Mouse (Mus musculus): ENCODE results near the gene Kalrn. TPM values are rescaled to one million over a fixed set of nuclear protein-coding genes. Genes with fewer than 3 reads are reported as not detected.
A peak's percentile ranks its signal among the peaks of the same experiment; 100 is the strongest.
"Not testable (repeated sequence)": the region's sequence is repeated elsewhere in the genome, so short reads cannot be mapped to it uniquely, and the experiment has no call there.

The Kalrn gene
- polyA plus RNA-seq, 1 experiment from 2014 or later = 11.0 TPM

DNA sequence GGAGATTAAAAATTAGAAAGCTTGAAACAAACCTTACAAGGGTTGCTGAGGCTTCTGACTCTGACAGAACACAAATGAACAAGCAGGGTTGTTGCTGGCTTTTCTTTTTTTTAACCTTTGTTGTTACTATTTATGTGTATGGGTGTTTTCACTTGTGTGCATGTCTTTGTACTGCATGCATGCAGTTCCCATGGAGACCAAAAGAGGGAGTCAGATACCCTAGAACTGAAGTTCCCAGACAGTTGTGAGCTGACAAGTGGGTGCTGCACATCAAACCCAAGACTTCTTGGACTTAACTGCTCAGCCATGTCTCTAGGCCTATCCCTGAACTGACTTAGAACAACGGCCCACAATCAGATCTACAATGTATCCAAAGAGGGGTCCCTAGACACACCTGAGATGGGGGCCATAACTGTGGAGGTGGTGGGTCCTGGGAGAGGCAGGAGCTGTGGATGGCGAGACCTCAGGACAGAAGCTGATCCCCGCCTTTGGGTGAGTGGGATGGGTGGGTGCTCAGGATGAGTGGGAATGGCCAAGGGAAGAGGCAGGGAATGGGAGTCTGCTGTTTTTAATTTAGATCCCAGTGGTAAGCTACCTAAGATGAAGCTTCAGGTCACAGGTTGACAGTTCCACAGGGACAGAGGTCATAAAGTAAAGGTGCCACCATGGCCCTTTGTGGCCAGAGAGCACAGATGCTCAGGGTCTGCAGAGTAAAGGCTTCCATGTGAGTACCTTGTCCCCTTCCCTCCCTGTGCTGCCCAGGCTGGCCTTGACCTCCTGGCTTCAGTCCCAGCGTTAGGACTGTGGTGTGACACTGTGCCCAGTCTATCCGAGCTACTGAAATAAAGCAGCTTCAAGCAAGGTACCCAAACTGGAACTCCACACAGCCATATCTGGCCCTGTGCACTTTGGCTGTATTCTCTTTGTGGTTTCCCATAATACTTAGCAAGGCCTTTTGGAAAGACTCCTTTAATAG lies 490.6 kb downstream of the Kalrn start:
- Histone ChIP-seq H3K4me3 (no peak overlapping the region), H3K27ac (peak overlapping the region; percentile 53), H3K36me3 (replicated peaks) (no peaks in the 10 kb centered on the region), H3K4me1 (peaks cover 44% of the 10 kb centered on the region), H3K27me3 (ENCODE audit: poor library complexity, severe bottlenecking) (no peaks in the 10 kb centered on the region), H3K9me3 (no peaks in the 10 kb centered on the region)
- WGBS = 95% methylated on average over 5 of the region's 5 CpGs
- no peak for DNase-seq (ENCODE audit: extremely low spot score, low spot score)

- H3K36me3 ChIP-seq (replicated peaks) = no peaks in the 10 kb centered on the region
- H3K9me3 ChIP-seq = no peaks in the 10 kb centered on the region
- no peaks in the 10 kb centered on the region for H3K27me3 ChIP-seq (ENCODE audit: poor library complexity, severe bottlenecking)
- DNase-seq (ENCODE audit: extremely low spot score, low spot score) = no peak
- 37% methylated on average over 19 of the region's 19 CpGs for WGBS
- peaks cover 37% of the 10 kb centered on the region for H3K4me1 ChIP-seq
- H3K4me3 ChIP-seq = no peak overlapping the region
- H3K27ac ChIP-seq = peak overlapping the region; percentile 53
These were observed 491.5 kb downstream of the Kalrn start for GRCm38 (mm10) chr16:34081683-34082438.

DNA sequence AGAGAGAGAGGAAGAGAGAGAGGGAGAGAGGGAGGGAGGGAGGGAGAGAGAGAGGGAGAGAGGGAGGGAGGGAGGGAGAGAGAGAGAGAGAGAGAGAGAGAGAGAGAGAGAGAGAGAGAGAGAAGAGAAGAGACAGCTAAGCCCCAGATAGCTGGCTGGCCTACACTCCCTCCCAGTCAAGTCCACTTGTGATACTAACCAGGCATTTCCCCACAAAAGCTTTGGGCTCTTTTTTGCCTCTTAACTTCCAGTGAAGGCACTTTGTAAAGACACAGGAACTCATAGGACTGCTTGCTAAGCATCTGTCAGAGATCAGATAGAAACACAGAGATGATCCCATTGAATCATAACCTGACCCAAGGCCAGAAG lies 492.0 kb downstream of the Kalrn start:
- not testable (repeated sequence) for H3K9me3 ChIP-seq; H3K27ac ChIP-seq; H3K4me3 ChIP-seq; H3K27me3 ChIP-seq (ENCODE audit: poor library complexity, severe bottlenecking); DNase-seq (ENCODE audit: extremely low spot score, low spot score); H3K36me3 ChIP-seq (replicated peaks)
- H3K4me1 ChIP-seq = peaks cover 36% of the 10 kb centered on the region

DNA sequence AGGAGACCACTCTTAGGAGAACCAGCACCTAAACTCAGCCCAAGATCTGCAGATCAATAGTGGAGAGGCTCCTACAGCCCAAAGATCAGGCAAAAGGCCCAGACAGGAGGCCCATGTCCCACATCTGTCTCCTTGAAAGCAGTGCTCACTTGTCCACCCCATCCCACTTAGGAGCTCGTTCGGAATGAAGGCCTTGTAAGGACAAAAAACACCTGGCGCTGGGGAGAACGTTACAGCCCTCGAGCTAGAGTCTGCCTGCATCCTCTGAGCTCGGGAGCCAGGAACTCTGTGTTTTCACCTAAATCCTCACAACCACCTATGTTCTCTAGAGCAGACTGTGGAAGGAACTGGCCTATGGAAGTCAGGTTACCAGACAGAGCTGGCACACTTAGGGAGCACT lies 492.5 kb downstream of the Kalrn start:
- Histone ChIP-seq H3K9me3 (no peaks in the 10 kb centered on the region), H3K4me3 (no peak overlapping the region), H3K27me3 (ENCODE audit: poor library complexity, severe bottlenecking) (no peaks in the 10 kb centered on the region), H3K27ac (no peak overlapping the region), H3K36me3 (replicated peaks) (no peaks in the 10 kb centered on the region), H3K4me1 (peaks cover 36% of the 10 kb centered on the region)
- 55% methylated on average over 6 of the region's 6 CpGs for WGBS
- DNase-seq (ENCODE audit: extremely low spot score, low spot score) = no peak

- no peak overlapping the region for H3K27ac ChIP-seq
- WGBS = 80% methylated on average over 4 of the region's 4 CpGs
- no peaks in the 10 kb centered on the region for H3K36me3 ChIP-seq (replicated peaks)
- DNase-seq (ENCODE audit: extremely low spot score, low spot score) = no peak
- H3K9me3 ChIP-seq = no peaks in the 10 kb centered on the region
- H3K4me1 ChIP-seq = peaks cover 33% of the 10 kb centered on the region
- no peak overlapping the region for H3K4me3 ChIP-seq
- no peaks in the 10 kb centered on the region for H3K27me3 ChIP-seq (ENCODE audit: poor library complexity, severe bottlenecking)
These were observed 493.8 kb downstream of the Kalrn start for GRCm38 (mm10) chr16:34079511-34079910.

DNA sequence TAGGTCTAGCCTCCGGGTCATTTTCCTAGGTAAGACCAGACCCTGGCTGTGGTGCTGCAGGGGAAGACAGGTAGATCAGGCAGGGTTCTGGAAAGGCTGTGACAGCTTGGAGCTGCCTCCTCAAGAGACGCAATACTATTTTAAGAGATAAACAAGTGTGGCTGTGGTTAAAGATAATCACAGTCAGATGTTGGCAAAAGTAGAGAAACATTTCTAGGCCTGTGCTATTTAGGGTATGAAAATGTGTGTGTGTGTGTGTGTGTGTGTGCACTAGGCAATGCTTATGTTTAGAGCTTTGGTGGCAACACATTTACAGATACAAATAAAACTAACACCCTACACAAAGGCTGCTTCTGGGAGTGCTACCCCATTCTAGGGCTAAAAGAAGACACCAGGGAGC lies 494.6 kb downstream of the Kalrn start:
- H3K27ac ChIP-seq = no peak overlapping the region
- DNase-seq (ENCODE audit: extremely low spot score, low spot score) = no peak
- no peak overlapping the region for H3K4me3 ChIP-seq
- H3K9me3 ChIP-seq = no peaks in the 10 kb centered on the region
- peaks cover 29% of the 10 kb centered on the region for H3K4me1 ChIP-seq
- H3K36me3 ChIP-seq (replicated peaks) = no peaks in the 10 kb centered on the region
- no peaks in the 10 kb centered on the region for H3K27me3 ChIP-seq (ENCODE audit: poor library complexity, severe bottlenecking)
- 85% methylated on average over 2 of the region's 2 CpGs for WGBS

DNA sequence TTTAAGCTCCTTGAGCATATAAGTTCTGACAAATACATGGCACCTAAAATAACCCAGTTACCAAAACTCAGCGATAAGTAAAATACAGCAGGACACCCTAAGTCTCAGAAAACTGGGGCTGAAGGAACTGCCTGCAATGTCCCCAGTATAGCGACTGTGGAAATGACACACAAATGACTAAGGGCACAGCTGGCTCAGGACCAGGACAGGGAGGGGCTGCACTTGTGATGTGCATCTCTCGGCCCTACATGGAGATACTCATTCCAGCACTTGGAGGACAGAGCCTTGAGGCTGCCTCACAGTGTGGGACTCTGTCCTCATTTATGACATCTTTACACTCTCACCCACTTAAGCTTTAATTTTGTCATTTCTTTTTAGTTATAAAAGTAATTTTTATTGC lies 497.2 kb downstream of the Kalrn start:
- no peak for DNase-seq (ENCODE audit: extremely low spot score, low spot score)
- 90% methylated on average over 3 of the region's 3 CpGs for WGBS
- H3K4me3 ChIP-seq = no peak overlapping the region

DNA sequence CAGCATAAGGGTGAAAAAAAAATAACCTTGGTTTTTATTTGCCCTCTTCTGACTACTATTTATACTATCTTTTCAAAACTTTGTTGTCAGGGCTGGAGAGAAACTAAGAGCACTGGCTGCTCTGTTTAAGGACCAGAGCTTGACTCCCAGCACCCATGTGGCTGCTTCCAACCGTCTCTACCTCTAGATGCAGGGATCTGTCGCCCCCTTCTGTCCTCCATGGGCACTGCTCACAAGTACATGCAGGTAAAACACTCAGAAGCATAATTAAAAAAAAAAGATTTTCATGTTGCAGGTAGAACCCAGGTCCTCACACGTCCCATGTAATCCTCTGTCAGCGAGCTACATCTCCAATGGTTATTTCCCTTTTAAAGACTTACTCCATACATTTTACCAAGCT lies 499.4 kb downstream of the Kalrn start:
- WGBS = 90% methylated on average over 4 of the region's 4 CpGs
- Histone ChIP-seq H3K27ac (no peak overlapping the region), H3K4me1 (peaks cover 5% of the 10 kb centered on the region; the same call in 1 of the 2 replicates), H3K9me3 (no peaks in the 10 kb centered on the region), H3K4me3 (no peak overlapping the region), H3K36me3 (replicated peaks) (no peaks in the 10 kb centered on the region), H3K27me3 (ENCODE audit: poor library complexity, severe bottlenecking) (no peaks in the 10 kb centered on the region)
- no peak for DNase-seq (ENCODE audit: extremely low spot score, low spot score)

More for the DNA sequence above, 497.2 kb downstream of the Kalrn start:
- no peaks in the 10 kb centered on the region for H3K27me3 ChIP-seq (ENCODE audit: poor library complexity, severe bottlenecking)
- peaks cover 8% of the 10 kb centered on the region for H3K4me1 ChIP-seq
- no peak overlapping the region for H3K27ac ChIP-seq
- H3K9me3 ChIP-seq = no peaks in the 10 kb centered on the region
- no peaks in the 10 kb centered on the region for H3K36me3 ChIP-seq (replicated peaks)

- no peaks in the 10 kb centered on the region for H3K36me3 ChIP-seq (replicated peaks)
- H3K27ac ChIP-seq = no peak overlapping the region
- no peaks in the 10 kb centered on the region for H3K27me3 ChIP-seq (ENCODE audit: poor library complexity, severe bottlenecking)
- no peaks in the 10 kb centered on the region for H3K9me3 ChIP-seq
- H3K4me1 ChIP-seq = peaks cover 3% of the 10 kb centered on the region; the same call in 1 of the 2 replicates
- 83% methylated on average over 3 of the region's 3 CpGs for WGBS
- H3K4me3 ChIP-seq = no peak overlapping the region
- DNase-seq (ENCODE audit: extremely low spot score, low spot score) = no peak
These were observed 501.2 kb downstream of the Kalrn start for GRCm38 (mm10) chr16:34072136-34072535.

GRCm38 (mm10) chr16:34071223-34071825 lies 502.0 kb downstream of the Kalrn start:
- no peaks in the 10 kb centered on the region for H3K36me3 ChIP-seq (replicated peaks)
- no peak overlapping the region for H3K27ac ChIP-seq
- no peak overlapping the region for H3K4me3 ChIP-seq
- H3K27me3 ChIP-seq (ENCODE audit: poor library complexity, severe bottlenecking) = no peaks in the 10 kb centered on the region
- no peaks in the 10 kb centered on the region for H3K9me3 ChIP-seq
- no peak for DNase-seq (ENCODE audit: extremely low spot score, low spot score)
- WGBS = 94% methylated on average over 3 of the region's 3 CpGs
- peaks cover 6% of the 10 kb centered on the region; the same call in 1 of the 2 replicates for H3K4me1 ChIP-seq

DNA sequence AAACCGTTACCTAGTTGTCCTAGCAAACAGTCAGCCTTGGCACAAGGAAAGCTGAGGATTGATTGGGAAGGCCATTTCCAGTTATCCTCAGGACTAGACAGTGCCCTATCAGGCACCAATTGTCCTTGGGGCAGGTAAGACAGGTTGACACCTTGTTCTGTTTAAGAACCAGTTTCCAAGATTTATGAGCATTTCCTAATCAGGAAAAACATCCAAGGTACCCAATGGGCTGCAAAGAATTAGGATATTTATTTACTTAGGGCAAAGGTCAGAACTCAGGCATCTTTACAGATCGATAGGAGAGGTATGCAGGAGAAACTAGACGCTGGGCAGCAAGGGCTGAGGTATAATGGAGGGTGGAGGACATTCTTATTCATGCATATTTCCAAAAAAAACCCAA lies 503.9 kb downstream of the Kalrn start:
- Histone ChIP-seq H3K27ac (no peak overlapping the region), H3K9me3 (no peaks in the 10 kb centered on the region), H3K4me1 (peaks cover 6% of the 10 kb centered on the region; the same call in 1 of the 2 replicates), H3K36me3 (replicated peaks) (no peaks in the 10 kb centered on the region), H3K4me3 (no peak overlapping the region), H3K27me3 (ENCODE audit: poor library complexity, severe bottlenecking) (no peaks in the 10 kb centered on the region)
- DNase-seq (ENCODE audit: extremely low spot score, low spot score) = no peak
- 73% methylated on average over 3 of the region's 3 CpGs for WGBS

DNA sequence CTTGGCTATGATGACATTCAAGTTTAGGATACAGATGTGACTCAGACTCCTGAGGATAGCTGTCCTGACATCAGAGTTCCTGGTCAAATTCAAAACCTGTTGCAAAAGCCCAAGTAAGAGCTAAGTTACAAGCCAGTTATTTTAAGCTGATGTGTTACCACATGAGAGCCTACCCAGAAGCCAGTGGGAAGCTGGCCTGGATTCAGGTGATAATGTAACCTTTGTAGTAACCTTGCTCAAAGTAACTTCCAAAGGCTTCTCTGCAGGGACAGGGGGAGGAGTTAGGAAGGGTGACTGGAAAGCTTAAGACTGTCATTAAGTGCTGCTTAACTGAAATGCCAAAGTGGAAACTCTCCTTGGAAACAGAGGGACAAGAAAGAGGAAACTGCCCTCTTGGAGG lies 506.4 kb downstream of the Kalrn start:
- DNase-seq (ENCODE audit: extremely low spot score, low spot score) = no peak
- Histone ChIP-seq H3K4me1 (peaks cover 6% of the 10 kb centered on the region; the same call in 1 of the 2 replicates), H3K9me3 (no peaks in the 10 kb centered on the region), H3K27ac (no peak overlapping the region), H3K27me3 (ENCODE audit: poor library complexity, severe bottlenecking) (no peaks in the 10 kb centered on the region), H3K4me3 (no peak overlapping the region), H3K36me3 (replicated peaks) (no peaks in the 10 kb centered on the region)

DNA sequence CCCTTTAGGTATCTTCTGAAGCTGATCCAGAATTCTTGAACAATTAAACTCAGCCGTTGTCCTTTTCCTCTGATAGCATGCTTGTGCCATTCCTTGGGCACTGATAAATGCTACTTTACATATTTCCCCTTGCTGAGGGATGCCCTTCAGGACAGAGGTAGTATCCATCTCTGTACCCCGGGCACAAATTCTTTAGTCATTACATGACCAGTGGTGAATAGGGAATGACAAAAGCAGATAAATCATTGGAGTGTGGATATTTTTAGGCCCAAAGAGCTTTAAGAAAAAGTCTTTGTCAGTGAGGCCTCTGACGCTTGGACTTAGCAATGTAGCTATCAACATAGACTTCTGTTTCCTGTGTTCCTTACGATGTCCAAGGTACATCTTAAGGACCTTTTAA lies 507.0 kb downstream of the Kalrn start:
- no peaks in the 10 kb centered on the region for H3K27me3 ChIP-seq (ENCODE audit: poor library complexity, severe bottlenecking)
- no peak overlapping the region for H3K4me3 ChIP-seq
- H3K9me3 ChIP-seq = no peaks in the 10 kb centered on the region
- WGBS = 87% methylated on average over 4 of the region's 4 CpGs
- no peaks in the 10 kb centered on the region for H3K36me3 ChIP-seq (replicated peaks)
- DNase-seq (ENCODE audit: extremely low spot score, low spot score) = no peak
- H3K4me1 ChIP-seq = peaks cover 6% of the 10 kb centered on the region; the same call in 1 of the 2 replicates
- H3K27ac ChIP-seq = no peak overlapping the region
